Mouse (Mus musculus) ES-Bruce4 (cell line): ENCODE data around the gene Oscp1.

ENCODE experiments used
- CTCF ChIP-seq: IDR thresholded peaks from one replicate; pipeline ENCODE4 v1.8.1; 2011; ENCODE audit warnings: low read depth, low read length
- POLR2A ChIP-seq: IDR thresholded peaks from one replicate; pipeline ENCODE4 v1.8.1; 2011; ENCODE audit warnings: low read length; ENCODE audit not compliant: insufficient read depth

- TF ChIP-seq CTCF: no peak
- no peak for TF ChIP-seq POLR2A
These were observed 42.4 kb downstream of the Oscp1 start for GRCm38 (mm10) chr4:126100764-126101163.
